In genomic region chr8:8231996-8232632, GRCm38 (mm10) we compare ENCODE assay signal across 16 mouse cellular contexts.
DNase-seq lines count a peak whose midpoint lies in the region; ATAC-seq lines count a peak whose summit lies in the region.
"Had no signal": no experiment of that assay in that cellular context is flagged by ENCODE, and none has a peak within 500 bp of the region (broad histone marks: within the 10 kb centered on the region; RNA-seq: fewer than 3 reads in every experiment).

No protein-coding gene starts in this region.

- H3K27ac ChIP-seq in hindbrain, embryonic 11.5 days (ENCODE audit: low read depth, low read length), result no peak overlapping the region
- no peak overlapping the region for H3K27ac ChIP-seq in neural tube, embryonic 12.5 days
- H3K27ac ChIP-seq: intestine, embryonic 15.5 days; kidney, postnatal 0 days; stomach, embryonic 15.5 days had no signal

- H3K9ac ChIP-seq in hindbrain, embryonic 11.5 days (ENCODE audit: low read depth, low read length), result no peak overlapping the region
- H3K9ac ChIP-seq in neural tube, embryonic 12.5 days, result no peak overlapping the region
- H3K9ac ChIP-seq: intestine, embryonic 15.5 days; lung, embryonic 14.5 days; stomach, embryonic 15.5 days had no signal

- no peak overlapping the region for H3K4me2 ChIP-seq in hindbrain, embryonic 11.5 days (replicated peaks; ENCODE audit: low read depth, low read length)
- H3K4me2 ChIP-seq in neural tube, embryonic 12.5 days (replicated peaks), result no peak overlapping the region
- H3K4me2 ChIP-seq: intestine, embryonic 15.5 days; lung, embryonic 14.5 days; stomach, embryonic 15.5 days had no signal

- H3K9me3 ChIP-seq in hindbrain, embryonic 11.5 days (ENCODE audit: control insufficient read depth, low read length), result no peaks in the 10 kb centered on the region
- H3K9me3 ChIP-seq in neural tube, embryonic 12.5 days, result no peaks in the 10 kb centered on the region
- H3K9me3 ChIP-seq: intestine, embryonic 15.5 days; stomach, embryonic 15.5 days had no signal

- no peaks in the 10 kb centered on the region for H3K36me3 ChIP-seq in hindbrain, embryonic 11.5 days (ENCODE audit: control insufficient read depth, insufficient read depth, low read length)
- no peaks in the 10 kb centered on the region for H3K36me3 ChIP-seq in neural tube, embryonic 12.5 days
- H3K36me3 ChIP-seq: intestine, embryonic 15.5 days; stomach, embryonic 15.5 days had no signal

- H3K4me1 ChIP-seq in hindbrain, embryonic 11.5 days (replicated peaks; ENCODE audit: control insufficient read depth, insufficient read depth, low read length), result no peaks in the 10 kb centered on the region
- peaks cover 7% of the 10 kb centered on the region; the same call in 1 of the 2 replicates for H3K4me1 ChIP-seq in neural tube, embryonic 12.5 days
- H3K4me1 ChIP-seq: intestine, embryonic 15.5 days; megakaryocyte, embryonic 14.5 days; stomach, embryonic 15.5 days had no signal

- no peak overlapping the region for H3K4me3 ChIP-seq in hindbrain, embryonic 11.5 days (ENCODE audit: low read depth, low read length)
- H3K4me3 ChIP-seq in neural tube, embryonic 12.5 days, result no peak overlapping the region
- H3K4me3 ChIP-seq: intestine, embryonic 15.5 days; megakaryocyte, embryonic 14.5 days; stomach, embryonic 15.5 days had no signal

- DNase-seq in cerebellum, postnatal 14 days, result peak; percentile 13 to 46
- DNase-seq in cerebellum, postnatal 36 days, result no peak
- DNase-seq in left cerebral cortex, postnatal 4 days, result peak; percentile 18
- no peak for DNase-seq in left cerebral cortex, postnatal 14 days (ENCODE audit: low spot score in 2 of 2)
- no peak for DNase-seq in hindbrain, embryonic 11.5 days (ENCODE audit: low spot score)
- DNase-seq in adrenal gland, postnatal 4 days (ENCODE audit: low spot score in 2 of 2), result no peak
- no peak for DNase-seq in kidney, postnatal 25 days
- DNase-seq: heart, adult 11 months; thymus, postnatal 36 days had no signal

- no peaks in the 10 kb centered on the region for H3K27me3 ChIP-seq in hindbrain, embryonic 11.5 days (ENCODE audit: control insufficient read depth, insufficient read depth, low read length)
- H3K27me3 ChIP-seq in neural tube, embryonic 12.5 days (replicated peaks), result no peaks in the 10 kb centered on the region
- H3K27me3 ChIP-seq: intestine, embryonic 15.5 days; megakaryocyte, embryonic 14.5 days; Patski; stomach, embryonic 15.5 days had no signal

- ATAC-seq in hindbrain, embryonic 11.5 days (ENCODE audit: low FRiP score), result peak; percentile 45; the same call in 1 of the 2 replicates
- peak; percentile 48; the same call in 1 of the 2 replicates for ATAC-seq in neural tube, embryonic 12.5 days (ENCODE audit: low FRiP score, low read depth)
- ATAC-seq: intestine, embryonic 15.5 days; Patski had no signal

- WGBS in hindbrain, embryonic 11.5 days, result 63% methylated on average over 13 of the region's 13 CpGs
- whole genome bisulfite sequencing in neural tube, embryonic 12.5 days, result 58% methylated on average over 13 of the region's 13 CpGs

- intact Hi-C loops in left cerebral cortex, postnatal 4 days (cut with DNase I), result loop anchor here (10.0 kb wide), 1 partner anchor 423 kb away; no protein-coding TSS in a partner anchor
- intact Hi-C loops in left cerebral cortex, postnatal 14 days (cut with DNase I), result loop anchor here (10.0 kb wide), 1 partner anchor 423 kb away; no protein-coding TSS in a partner anchor

Comparison
In these comparisons a context has a peak if more than half of its experiments do, and no peak if none do; other contexts are left out.
1. DNase-seq: peak in cerebellum, postnatal 14 days (2 of 2) and left cerebral cortex, postnatal 4 days (single experiment); none in cerebellum, postnatal 36 days (0 of 2), left cerebral cortex, postnatal 14 days (0 of 2), hindbrain, embryonic 11.5 days (single experiment), adrenal gland, postnatal 4 days (0 of 2) and kidney, postnatal 25 days (0 of 2).